Mouse (Mus musculus) ovary, adult 18-20 months (tissue): ENCODE results near the gene Zfp385b.

Source experiments
- DNase-seq: peaks from one replicate; pipeline ENCODE4 v3.0.0; 2022; ENCODE audit warnings: low spot score, mixed read lengths

Gene Zfp385b

DNA sequence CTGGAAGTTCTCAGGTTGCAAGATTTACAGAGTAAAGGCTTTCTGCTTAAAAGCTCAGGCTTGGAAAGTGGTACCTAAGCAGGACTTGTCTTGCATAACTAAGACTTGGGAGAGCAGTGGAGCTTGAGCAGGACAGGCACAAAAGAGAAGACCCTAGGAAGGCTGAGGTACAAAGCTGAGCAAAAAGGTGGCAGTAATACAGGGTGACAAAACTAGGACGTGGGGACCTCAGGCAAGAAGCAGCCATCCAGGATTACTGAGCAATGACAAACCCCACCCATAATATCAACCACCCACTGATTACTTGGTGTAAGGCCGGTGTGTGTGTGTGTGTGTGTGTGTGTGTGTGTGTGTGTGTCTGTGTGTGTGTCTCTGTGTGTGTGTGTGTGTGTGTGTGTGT, 114.0 kb downstream of the Zfp385b start:
- no peak for DNase-seq

DNA sequence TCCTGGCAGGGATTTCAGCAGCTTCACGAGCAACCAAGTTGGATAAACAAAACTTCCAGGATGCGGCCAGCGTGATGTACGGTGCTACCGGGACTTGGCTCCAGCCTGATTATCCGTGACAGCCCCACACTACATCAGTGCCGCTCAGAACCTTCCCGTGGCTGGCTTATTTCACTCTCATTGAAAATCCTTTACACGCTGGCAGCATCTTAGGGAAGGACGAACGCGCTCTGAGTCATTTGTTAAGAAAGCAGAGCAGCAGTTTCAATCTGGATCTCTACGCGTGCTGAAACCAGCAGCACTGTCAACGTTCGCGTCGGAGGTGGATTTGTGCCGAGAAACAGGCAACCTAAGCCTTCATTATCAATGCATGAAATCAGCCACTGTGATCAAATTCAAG, 116.4 kb downstream of the Zfp385b start:
- DNase-seq: no peak

DNA sequence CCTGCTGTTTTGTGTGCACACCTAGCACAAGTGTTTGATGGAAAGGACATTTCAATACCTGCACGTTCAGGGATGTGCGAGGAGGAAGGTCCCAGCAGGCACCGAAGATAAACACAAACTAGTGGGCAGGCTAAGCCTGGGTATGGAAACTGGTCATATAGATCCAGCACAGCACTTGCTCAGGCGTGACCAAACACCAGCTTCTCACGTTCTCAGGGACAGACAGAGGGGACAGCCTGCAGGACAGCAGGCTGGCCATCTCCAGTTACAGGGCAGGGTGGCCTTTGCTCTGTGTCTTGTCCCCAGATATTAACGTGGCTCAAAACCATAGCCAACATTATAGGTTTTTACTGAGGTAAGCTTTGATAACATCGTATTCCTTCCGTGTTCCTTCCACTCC, 128.3 kb downstream of the Zfp385b start:
- DNase-seq: no peak

DNA sequence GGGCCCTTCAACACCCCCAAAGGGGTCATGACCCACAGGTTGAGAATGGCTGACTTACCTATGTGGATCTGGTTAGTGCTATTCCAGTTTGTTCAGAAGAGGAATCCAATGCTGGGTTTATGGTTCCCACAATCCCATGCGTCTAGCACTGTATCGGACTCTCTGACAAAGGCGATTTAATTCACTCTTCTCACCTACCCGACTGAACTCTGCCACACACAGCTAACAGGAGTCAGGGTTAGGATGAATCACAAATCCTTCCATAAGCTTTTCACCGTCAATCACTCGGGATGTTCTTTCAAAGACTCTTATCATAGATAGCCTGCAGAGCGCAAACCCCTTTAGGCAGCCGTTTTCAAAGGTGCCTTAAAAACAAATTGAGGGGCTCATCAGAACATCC, 129.1 kb downstream of the Zfp385b start:
- no peak for DNase-seq

DNA sequence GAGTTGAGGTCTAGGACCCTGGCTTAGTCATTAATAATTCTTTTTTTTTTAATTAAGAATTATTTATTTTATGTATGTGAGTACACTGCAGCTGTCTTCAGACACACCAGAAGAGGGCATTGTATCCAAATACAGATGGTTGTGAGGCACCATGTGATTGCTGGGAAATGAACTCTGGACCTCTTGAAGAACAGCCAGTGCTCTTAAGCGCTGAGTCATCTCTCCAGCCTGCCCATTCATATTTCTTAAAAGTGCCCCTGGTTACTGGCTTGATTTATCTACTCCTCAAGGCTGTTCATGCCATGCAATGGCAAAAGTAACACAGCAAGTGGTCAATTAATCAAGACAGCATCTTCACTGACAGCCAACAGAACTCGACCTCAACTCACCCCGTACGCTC, 130.8 kb downstream of the Zfp385b start:
- no peak for DNase-seq

DNA sequence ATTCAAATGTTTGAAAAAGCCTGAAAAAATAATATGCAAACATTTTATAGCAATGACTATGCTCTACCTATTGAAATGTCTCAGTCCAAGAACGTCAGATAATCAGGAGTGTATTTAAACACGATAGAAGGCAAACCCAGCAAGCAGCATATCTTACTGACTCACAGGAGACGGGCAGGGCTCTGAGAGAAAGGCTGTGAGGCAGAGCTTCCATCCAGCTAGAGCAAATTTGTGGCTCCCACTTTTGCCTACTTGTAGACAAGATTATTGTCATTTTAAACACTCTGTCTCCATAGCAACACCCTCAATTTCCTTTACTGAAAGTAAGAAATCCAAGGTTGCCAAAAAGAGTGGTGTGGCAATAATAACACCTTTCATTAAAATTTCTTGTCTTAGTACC, 135.4 kb downstream of the Zfp385b start:
- DNase-seq: no peak

DNA sequence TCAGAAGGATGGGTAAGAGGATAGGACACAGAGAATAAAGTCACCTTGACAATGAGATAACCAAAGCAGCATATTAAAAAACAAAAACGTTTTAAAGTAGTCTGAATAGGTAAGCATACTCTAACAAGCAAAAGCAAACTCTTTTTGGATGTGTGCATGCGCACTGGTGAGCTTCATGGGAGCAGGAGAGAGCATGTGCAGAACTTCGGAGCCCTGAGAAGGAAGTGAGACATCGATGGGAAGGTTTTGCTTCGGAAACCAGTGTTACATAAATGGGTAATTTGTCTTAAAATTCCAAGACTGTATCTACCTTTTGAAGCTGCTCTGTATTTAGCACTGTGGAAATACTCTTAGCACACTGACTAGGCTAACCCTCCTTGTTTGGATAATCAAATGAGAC, 137.2 kb downstream of the Zfp385b start:
- DNase-seq: no peak

DNA sequence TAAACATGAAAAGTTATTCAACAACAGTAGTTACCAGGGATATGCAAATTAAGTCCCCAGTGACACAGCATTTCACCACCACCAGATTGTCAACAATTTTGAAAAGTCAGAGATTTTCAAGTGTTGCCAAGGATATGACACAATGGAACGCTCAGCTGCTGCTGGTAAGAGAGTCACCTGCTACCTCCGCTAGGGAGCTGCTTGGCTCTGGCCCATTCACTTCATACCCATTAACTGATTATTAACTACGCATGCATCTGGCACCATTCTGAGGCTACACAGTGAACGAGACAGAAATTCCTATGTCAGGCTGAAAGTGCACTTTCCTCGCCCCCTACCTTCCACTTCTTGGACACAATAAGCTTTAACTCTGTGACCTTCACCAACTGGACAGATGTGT, 137.7 kb downstream of the Zfp385b start:
- no peak for DNase-seq

DNA sequence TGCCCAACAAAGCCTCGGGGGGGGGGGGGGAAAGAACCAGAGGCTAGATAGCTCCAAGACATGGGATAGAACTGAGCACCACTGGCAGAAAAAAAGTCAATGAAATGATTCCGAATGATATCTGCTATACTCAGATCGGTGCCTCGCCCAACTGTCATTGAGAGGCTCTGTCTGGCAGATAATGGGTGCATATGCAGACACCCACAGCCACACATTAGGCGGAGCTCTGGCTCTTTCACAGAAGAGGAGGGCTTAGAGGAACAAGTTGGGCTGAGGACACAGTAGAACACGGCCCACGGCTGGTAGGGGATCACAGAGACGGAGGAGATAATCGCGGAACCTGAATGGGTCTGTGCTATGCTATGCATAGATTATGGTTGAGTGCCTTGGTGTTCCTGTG, 145.7 kb downstream of the Zfp385b start:
- DNase-seq: no peak

DNA sequence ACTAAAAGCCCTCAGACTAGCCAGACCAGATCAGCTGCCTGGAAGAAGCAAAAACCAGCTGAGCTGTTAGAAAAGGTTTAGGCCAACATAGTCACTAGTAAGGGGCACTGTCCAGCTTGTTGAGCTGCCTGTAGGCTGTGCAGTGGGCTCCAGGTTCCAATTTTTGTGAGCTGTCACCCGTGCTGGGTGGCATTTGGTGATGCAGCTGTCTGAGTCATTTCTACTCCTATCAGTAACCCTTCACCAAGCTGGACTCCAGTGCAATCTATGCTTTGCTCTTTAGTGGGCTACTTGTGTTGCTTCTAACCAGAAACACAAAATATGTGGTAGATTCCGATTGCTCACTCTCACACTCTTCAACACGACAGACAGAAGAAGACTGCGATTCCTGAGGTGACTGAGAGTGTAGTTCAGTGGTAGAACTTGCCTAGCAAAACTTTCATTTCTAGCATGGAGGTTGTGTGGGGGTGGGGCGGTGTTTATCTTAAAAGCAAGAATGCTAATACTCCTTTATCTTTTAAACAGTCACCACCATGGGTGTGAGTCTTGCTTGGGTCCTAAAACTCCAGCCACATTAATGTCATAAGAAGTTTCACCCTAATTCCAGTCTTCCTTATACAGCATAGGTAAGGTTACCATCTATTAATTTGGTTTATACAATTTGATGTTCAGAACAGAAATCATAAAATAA, 147.1 kb downstream of the Zfp385b start:
- DNase-seq: no peak

DNA sequence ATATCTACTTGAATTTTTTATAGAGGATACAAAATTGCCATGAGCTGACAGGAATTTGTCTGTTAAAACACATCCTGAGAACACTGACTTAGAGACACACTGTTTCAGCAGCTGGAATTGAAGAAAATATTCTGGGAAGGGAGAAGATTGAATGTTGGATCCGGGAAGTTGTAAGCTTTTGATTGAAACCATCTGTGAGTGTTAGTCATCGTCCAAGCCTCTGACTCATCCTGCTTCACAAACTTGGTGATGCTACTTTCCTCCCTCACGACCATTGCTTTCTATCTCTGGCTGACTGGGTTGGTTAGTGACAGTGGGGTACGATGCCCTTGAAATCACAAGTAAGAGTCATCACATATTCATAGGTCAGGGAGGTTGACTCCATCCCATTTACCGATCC, 157.3 kb downstream of the Zfp385b start:
- DNase-seq: no peak

DNA sequence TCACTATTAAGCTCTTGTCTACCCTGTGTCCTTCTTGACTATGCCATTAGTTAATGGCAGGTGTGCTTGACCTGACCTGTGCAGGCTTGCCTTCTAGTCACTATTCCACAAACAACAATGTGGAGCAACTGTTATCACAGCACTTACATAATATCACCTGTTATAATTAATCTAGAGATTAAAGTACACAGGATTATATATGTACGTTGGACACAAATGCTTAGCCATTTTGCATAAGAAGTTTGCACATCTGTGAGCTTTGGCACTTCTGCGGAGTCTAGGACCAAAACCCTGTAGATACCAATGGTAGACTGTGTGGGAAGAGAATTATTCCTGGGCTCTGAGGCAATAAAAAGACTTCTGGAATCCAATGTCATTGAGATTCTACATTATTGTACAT, 165.8 kb downstream of the Zfp385b start:
- no peak for DNase-seq

DNA sequence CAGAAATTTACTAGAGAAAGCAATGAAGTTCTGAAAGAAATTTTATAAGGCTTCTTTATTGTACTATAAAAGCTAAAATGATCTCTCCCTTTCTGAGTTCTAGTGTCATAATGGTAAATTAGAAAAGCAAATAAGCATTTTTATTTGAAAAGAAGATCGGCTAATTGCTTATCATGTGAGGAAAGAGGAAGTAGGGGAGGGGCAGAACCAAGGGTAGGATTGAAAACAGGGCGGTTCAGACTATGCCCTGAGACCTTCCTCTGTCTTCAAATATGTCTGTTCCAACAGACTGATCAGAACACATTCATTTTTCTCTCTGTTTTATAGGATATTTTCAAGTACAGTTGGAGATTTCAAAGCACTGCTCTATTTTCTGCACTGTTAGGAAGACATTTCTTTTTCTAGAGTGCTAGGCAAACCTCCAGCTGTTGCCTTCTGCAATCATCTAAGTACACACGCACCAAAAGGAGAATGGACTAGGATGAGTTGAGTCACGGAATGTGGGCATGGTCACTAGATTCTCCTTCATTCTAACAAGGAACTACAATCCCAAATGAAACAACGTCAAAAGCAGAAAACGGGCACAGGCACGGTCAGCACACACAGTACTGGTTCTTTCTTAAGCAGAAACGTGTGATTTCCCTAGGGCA, 177.8 kb downstream of the Zfp385b start:
- no peak for DNase-seq

DNA sequence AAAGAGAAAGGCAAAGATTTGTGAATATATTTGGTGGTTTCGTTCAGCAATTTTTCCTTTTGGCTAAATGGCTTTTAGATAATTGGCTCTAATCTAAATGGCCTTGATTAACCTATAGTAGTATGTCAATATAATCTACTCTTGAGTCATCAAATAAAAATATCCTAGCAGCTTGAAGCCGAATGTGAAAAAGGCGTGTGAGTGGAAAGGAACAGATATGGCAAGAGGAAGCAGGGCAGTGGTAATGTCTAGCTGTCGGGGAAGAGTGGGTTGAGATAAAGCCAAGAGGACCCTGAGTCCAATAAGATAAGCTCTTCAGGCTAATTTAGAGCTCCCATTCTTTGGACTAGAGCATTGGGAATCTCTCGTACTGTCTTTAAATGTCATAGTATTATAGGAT, 179.4 kb downstream of the Zfp385b start:
- DNase-seq: no peak

DNA sequence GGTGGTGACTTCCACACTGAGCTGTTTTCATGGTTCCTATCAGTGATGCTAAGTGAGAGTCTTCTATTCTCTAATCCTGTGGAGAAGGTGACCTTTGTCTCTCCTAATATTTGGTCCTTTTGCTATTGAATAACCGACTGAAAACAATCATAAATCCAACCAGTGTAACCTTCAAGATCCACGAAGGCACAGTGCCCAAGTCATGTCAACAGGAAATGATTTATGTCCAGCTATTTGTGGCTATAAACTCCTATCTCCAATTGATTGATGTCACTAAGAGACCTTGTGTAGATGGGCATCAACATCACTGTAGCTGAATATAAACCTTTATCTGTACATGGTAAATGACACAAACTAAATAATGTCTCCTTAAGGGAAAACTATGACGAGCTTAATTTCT, 187.8 kb downstream of the Zfp385b start:
- no peak for DNase-seq

DNA sequence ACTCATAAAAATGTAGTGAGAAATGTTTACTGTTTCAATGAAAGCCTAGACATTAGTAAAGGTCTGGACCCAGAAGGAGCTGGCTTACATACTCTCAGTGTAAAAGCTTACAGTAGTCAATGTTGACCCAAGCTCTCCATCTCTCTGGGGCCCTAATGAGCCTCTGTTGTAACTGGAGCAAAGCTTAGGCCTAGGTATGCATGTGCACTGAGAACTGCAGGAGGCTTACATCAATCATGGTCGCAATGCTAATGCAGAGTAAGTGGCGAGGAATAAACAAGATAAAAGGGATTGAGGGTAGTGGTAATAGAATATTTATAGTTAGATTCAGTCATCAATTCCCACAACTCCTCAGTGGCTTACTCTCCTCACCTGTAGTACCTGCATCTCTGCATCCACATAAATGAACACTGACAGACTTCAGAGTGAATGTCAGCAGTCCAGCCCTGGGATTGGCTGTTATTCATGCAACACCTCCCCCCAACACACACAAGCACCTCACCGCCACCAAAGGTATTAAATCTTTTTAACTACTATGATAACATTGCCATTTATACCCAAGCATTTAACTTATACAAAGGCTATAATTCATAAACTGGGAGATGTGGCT, 191.7 kb downstream of the Zfp385b start:
- DNase-seq: no peak

DNA sequence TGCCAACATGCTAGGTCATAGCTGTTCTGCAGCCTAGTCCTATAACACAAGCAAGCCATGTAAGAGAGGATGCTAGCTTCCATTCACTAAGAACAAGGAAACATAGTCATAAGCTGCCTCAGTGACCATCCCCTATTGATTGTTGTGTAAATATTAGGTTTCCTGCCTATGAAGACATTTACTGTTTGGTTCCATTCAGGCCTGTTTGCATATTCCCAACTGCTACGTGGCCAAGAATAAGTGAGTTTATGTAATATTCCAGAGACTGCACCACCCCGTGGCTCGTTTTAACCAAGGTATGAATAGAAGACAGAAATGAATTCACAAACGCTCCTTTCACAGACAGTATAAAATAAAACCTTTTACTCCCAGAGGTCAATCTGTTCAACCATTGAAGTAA, 200.8 kb downstream of the Zfp385b start:
- DNase-seq: no peak

DNA sequence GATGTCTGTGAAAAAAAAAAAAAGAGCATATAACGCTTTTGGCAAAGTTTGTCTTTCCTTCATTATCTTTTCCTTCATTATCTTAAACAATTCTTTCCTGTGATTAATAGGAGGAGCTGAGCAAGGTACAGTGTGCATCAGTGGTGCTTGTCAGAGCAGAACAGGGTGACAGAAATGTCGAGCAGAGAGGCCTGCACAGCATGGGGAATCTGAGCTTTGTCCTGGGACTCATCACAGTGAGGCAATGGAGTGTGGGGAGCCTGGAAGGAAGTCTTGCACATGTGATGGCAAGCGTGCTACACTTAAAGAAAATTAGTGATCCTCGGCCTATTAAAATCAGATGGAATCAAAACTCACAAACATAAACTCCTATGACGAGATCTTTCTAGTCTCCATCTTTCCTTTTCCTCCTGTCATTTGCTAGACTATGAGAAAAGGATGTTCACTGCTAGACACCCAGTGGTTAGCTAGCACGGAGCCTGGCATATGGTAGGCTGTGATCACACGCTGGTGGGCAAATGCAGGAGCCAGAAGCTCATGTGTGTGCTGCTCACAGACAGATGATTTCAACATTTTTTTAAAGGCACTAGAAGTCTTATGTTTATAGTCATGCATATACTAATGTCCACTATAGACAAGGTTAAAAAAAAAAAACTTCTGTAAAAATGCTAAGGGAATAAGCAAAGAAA, 209.0 kb downstream of the Zfp385b start:
- DNase-seq: no peak

DNA sequence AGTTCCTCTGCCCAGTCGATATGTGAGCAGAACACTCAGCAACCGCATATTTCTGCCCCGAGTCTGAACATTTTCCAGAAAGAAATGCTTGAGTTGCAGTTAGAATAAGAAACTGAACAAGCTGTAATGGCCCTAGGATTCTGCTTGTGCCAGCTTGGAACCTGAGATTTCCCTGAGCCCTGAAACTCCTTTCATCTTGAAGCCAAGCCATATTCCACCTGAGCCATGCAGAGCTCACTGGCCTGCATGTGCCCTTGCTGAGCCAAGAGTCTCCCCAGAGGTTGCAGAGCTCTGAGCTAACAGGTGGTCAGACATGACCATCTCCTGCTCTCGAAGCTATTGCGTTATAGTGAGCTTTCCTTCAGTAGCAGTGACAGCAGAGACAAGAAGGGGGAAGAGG, 210.0 kb downstream of the Zfp385b start:
- no peak for DNase-seq

DNA sequence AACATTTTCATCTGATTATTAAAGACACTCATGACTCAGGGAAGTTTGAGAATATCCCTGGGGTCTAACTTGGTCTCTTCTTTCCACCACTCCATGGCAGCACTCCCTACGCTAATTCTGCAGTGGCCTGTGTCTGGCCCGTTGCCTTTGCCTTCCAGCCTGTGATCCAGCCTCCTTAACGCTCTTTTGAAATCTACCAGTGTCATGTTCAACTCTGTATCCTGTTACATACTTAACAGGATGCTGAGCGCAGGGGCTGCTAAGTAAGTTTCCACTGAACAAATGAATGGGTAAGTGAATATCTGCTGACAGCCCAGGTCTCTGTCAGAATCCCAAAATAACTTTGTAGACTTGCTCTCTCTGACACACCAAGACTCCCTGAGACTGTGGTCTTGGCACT, 210.8 kb downstream of the Zfp385b start:
- DNase-seq: no peak

DNA sequence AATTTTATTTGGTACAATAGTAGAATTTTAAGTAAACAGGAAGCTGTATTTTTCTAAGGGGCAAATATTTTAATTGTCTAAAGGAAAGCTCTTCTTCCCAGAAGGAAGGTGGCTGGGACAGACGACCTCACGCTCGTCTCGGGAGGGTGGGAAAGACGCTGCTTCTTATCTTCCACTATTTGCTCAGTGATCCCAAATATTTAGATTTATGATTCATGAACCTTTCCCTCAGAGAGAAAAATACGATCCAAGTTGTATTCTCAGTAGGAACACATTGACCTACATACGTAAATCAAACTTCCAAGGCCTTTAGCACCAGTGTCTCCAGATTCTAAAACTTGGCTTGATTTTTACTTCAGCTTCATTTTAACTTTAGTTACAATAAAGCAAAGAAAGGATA, 226.0 kb downstream of the Zfp385b start:
- peak; percentile 39 for DNase-seq

DNA sequence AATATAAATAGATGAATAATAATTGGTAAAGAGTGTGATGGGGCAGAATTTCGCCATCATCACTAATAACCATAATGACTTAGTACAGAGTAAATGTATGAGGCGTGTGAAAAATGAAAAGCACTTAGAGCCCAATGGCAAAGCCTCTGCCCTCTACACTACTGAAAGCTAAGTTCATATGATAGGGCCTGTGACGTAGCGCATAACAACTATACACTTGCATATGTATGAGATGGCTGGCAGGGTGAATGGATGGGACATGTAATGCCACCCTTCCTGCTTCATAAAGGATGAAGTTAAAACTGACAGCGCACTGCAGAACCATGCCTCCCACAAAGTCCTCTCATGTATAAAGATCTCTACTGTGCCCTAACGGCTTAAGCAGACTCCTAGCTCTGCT, 226.9 kb downstream of the Zfp385b start:
- DNase-seq: no peak

DNA sequence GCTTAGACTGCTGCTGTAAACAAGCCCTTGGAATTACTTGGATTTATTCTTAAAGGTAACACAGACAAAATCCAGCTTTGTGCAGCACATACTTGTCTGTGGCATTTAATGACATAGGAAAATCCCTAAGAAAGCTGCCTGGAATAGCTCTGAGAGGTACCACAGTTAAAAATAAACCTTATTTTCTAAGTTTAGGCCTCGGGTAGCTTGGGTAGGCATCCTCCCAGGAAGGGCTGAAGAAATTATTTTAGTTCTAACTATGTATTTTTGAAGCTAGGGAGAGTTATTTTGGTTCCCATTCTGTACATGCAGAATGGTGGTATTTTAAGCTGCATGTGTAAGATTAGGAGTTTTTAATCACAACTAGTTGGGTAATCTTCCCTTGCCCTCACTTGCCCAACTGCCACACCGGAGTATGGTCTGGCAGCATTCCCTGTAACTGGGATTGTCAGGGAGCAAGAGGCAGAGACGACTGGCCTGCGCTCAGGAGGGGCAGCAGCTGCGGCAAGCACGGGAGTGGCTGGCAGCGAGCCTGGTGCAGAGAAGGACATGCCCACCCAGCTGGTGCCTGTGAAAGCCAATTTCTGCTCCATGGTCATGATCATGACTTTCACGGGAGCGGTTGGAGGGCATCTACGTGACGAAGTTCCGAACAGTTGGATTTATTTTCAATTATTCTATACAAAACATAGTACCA, 230.1 kb downstream of the Zfp385b start:
- DNase-seq: peak; percentile 43
